Mouse (Mus musculus) left cerebral cortex, adult 2 months (tissue): ENCODE data around the gene Ssh2. TPM values are rescaled to one million over a fixed set of nuclear protein-coding genes. Genes with fewer than 3 reads are reported as not detected.

ENCODE experiments used
- DNase-seq, 2 experiments: peaks; one replicate each; pipeline ENCODE4 v3.0.0; 2021 to 2022; ENCODE audit warnings: low spot score in 2 of 2, mixed read lengths in 1 of 2; ENCODE audit errors: extremely low spot score in 1 of 2
- H3K27ac ChIP-seq: fragments of 200-600 bp; 2 replicates; pipeline ENCODE4 v1.8.1; 2022
- H3K4me3 ChIP-seq: fragments of 200-600 bp; 2 replicates; pipeline ENCODE4 v1.8.1; 2022
- CTCF ChIP-seq: fragments of 200-600 bp; IDR thresholded peaks from 2 replicates; pipeline ENCODE4 v1.8.1; 2022; ENCODE audit warnings: antibody characterized with exemption, mild to moderate bottlenecking, moderate library complexity
- intact Hi-C: fragments of 180-260 bp; cut with DNase I; formaldehyde crosslinking; loops from one replicate; pipeline ENCODE4 v1.15.1; 2025
- total RNA-seq, 2 experiments: library from RNA; stranded (reverse); gene quantifications; 2 replicates each; pipeline ENCODE4 v1.2.3; 2021

Gene Ssh2
- total RNA-seq, 2 experiments from 2014 or later, result 31.6 to 35.0 TPM

- intact Hi-C loops, result no loop called here
- H3K27ac ChIP-seq, result no peak overlapping the region
- TF ChIP-seq CTCF, result no peak
- no peak for DNase-seq
- H3K4me3 ChIP-seq, result no peak overlapping the region
Measured at GRCm38 (mm10) chr11:77472775-77473174, 256.7 kb downstream of the Ssh2 start.

GRCm38 (mm10) chr11:77476216-77476615, 260.1 kb downstream of the Ssh2 start:
- Histone ChIP-seq H3K4me3 (no peak overlapping the region), H3K27ac (no peak overlapping the region)
- DNase-seq, result no peak
- no peak for TF ChIP-seq CTCF
- intact Hi-C loops, result no loop called here

DNA sequence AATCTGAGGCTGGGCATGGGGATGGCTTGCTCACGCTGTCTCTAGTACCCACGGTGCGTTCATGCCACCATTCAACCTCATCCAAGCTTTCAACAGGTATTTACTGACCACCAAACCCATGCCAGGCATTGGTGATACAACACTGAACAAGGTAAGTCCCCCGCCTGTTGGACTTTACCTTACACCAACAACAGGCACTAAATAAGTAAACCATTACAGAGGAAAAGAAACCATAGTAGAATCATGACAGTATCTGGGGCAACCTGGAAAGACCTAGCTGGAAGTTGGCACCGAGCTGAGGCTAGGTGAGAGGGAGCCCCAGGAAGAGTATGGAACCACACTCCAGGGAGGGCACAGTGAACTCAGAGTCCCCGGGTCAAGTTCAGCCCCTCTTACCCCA, 260.8 kb downstream of the Ssh2 start:
- TF ChIP-seq CTCF, result no peak
- H3K27ac ChIP-seq, result no peak overlapping the region
- H3K4me3 ChIP-seq, result no peak overlapping the region
- intact Hi-C loops, result no loop called here
- DNase-seq, result no peak

- TF ChIP-seq CTCF, result no peak
- no peak overlapping the region for H3K4me3 ChIP-seq
- no peak for DNase-seq
- intact Hi-C loops, result no loop called here
- H3K27ac ChIP-seq, result no peak overlapping the region
Measured at GRCm38 (mm10) chr11:77483043-77483442, 267.0 kb downstream of the Ssh2 start.

- Histone ChIP-seq H3K4me3 (no peak overlapping the region), H3K27ac (no peak overlapping the region)
- TF ChIP-seq CTCF, result no peak
- no peak for DNase-seq
- intact Hi-C loops, result no loop called here
Measured at GRCm38 (mm10) chr11:77483510-77484255, 267.6 kb downstream of the Ssh2 start.

- peak overlapping the region; percentile 14; the same call in 1 of the 2 replicates for H3K4me3 ChIP-seq
- H3K27ac ChIP-seq, result no peak overlapping the region
- DNase-seq, result no peak
- no peak for TF ChIP-seq CTCF
- intact Hi-C loops, result no loop called here
Measured at GRCm38 (mm10) chr11:77485229-77485628, 269.1 kb downstream of the Ssh2 start.

DNA sequence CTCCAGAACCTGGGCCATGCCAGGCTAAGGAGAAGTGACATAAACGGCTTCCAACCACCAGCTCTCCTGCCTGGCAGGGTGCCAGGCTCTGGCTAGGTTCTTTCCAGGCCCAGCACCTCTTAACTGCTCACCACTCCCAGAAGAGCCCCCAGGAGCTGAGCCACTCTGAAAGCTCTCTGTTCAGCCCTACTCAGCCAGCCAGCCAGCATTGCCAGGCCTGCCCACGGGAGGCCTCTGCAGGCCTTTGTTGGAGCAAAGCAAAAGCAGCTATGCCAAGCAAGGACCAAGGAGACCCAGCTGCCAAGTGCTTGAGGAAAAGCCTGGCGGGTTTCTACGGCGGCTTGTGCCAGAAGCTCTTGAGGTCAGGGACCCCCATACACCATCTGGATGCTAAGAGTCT, 270.7 kb downstream of the Ssh2 start:
- Histone ChIP-seq H3K27ac (peak overlapping the region; percentile 48), H3K4me3 (peak overlapping the region; percentile 80)
- DNase-seq, result no peak
- TF ChIP-seq CTCF, result peak; percentile 31
- intact Hi-C loops, result no loop called here

- intact Hi-C loops, result no loop called here
- no peak for TF ChIP-seq CTCF
- Histone ChIP-seq H3K27ac (peak overlapping the region; percentile 92), H3K4me3 (peak overlapping the region; percentile 80)
- no peak for DNase-seq
Measured at GRCm38 (mm10) chr11:77488771-77489581, 272.9 kb downstream of the Ssh2 start.

DNA sequence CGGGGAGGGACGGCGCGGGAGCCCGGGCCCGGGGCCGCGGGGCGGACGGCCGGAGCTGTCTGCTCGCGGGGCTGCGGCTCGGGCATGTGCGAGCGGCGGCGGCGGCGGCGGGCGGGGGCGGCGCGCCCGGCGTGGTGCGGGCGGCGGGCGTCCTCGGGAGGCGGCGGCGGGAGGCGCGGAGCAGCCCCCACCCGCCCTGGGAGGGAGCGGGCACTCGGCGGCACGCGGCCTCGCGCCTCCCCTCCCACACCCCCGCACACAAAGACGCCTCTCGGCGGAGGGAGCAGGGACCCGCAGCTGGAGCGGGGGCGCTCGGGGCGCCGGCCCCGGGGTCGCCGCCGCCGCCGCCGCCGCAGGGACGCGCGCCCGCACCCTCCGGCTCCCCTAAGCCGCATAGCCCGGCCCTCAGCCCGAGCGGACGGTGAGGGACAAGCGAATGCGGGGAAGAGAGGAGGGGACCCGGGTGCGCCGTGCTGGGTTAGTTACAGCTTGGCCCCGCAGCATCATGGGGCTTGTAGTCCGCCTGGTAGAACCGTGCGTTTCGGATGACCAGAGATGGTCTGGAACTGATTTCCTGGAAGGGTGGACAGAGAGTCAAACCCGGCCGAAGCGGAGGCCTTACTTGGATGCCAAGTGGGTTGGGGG, 273.6 kb downstream of the Ssh2 start, which contains the start of gene Ankrd13b:
Gene Ankrd13b, minus strand, starts transcription at position 88 of the 645 bp plus-strand sequence.
- no peak for TF ChIP-seq CTCF
- intact Hi-C loops, result loop anchor here (2.0 to 10.0 kb wide), 3 partner anchors 118 to 495 kb away; partner anchors contain the start of genes Phf12 and Taok1
- Histone ChIP-seq H3K27ac (peak within 1 kb of the TSS; percentile 98), H3K4me3 (peak within 1 kb of the TSS; percentile 80)
- peak; percentile 75 to 77 for DNase-seq

GRCm38 (mm10) chr11:77490451-77490850, 274.4 kb downstream of the Ssh2 start:
- Histone ChIP-seq H3K4me3 (peak overlapping the region; percentile 80), H3K27ac (peak overlapping the region; percentile 98)
- TF ChIP-seq CTCF, result no peak
- intact Hi-C loops, result loop anchor here (2.0 to 10.0 kb wide), 3 partner anchors 117 to 494 kb away; partner anchors contain the start of genes Phf12 and Taok1
- DNase-seq, result no peak

- peak; percentile 86 to 89 for DNase-seq
- intact Hi-C loops, result loop anchor here (1.0 to 10.0 kb wide), 4 partner anchors 10 to 494 kb away; partner anchors contain the start of genes Phf12 and Taok1
- Histone ChIP-seq H3K4me3 (peak overlapping the region; percentile 80), H3K27ac (peak overlapping the region; percentile 98)
- TF ChIP-seq CTCF, result peak; percentile 95
Measured at GRCm38 (mm10) chr11:77491123-77491501, 275.0 kb downstream of the Ssh2 start.
